ENCODE assay signal across 8 mouse cellular contexts in genomic region chr3:116966225-116966624, GRCm38 (mm10). TPM values are rescaled to one million over a fixed set of nuclear protein-coding genes. Genes with fewer than 3 reads are reported as not detected.
DNase-seq lines count a peak whose midpoint lies in the region; ATAC-seq lines count a peak whose summit lies in the region.

No protein-coding gene starts in this region.

- H3K27me3 ChIP-seq in embryonic facial prominence, embryonic 11.5 days (ENCODE audit: control insufficient read depth, insufficient read depth, low read length), result no peaks in the 10 kb centered on the region

- no peak overlapping the region for H3K4me2 ChIP-seq in embryonic facial prominence, embryonic 11.5 days (ENCODE audit: low read depth, low read length)

- no peaks in the 10 kb centered on the region for H3K36me3 ChIP-seq in embryonic facial prominence, embryonic 11.5 days (replicated peaks; ENCODE audit: control insufficient read depth, insufficient read depth, low read depth, low read length)

- no peak overlapping the region for H3K27ac ChIP-seq in embryonic facial prominence, embryonic 11.5 days (replicated peaks; ENCODE audit: low read depth, low read length)

- 24% methylated on average over 4 of the region's 4 CpGs for WGBS in embryonic facial prominence, embryonic 11.5 days

- intact Hi-C loops in heart, postnatal 14 days (cut with DNase I), result loop anchor here (5.0 kb wide), 5 partner anchors 44 to 151 kb away; no protein-coding TSS in a partner anchor

- H3K9me3 ChIP-seq in embryonic facial prominence, embryonic 11.5 days (replicated peaks; ENCODE audit: control insufficient read depth, low read length), result no peaks in the 10 kb centered on the region

- H3K4me3 ChIP-seq in embryonic facial prominence, embryonic 11.5 days (ENCODE audit: low read depth, low read length), result no peak overlapping the region

- no peaks in the 10 kb centered on the region for H3K4me1 ChIP-seq in embryonic facial prominence, embryonic 11.5 days (ENCODE audit: control insufficient read depth, insufficient read depth, low read length)

- 0 out of 2 replicates have a peak, but pooled peaks have one; percentile 51 for ATAC-seq in embryonic facial prominence, embryonic 11.5 days (replicated peaks; ENCODE audit: insufficient number of reproducible peaks, low FRiP score, low TSS enrichment, low read depth)

- peak; percentile 10 for DNase-seq in thymus, postnatal 0 days (ENCODE audit: low spot score)
- no peak for DNase-seq in thymus, postnatal 14 days
- DNase-seq in embryonic facial prominence, embryonic 11.5 days (ENCODE audit: low spot score), result peak; percentile 67
- DNase-seq in heart, postnatal 14 days, result peak; percentile 57 to 62
- DNase-seq in kidney, postnatal 36 days, result peak; percentile 52 to 66
- DNase-seq in lung, postnatal 25 days (ENCODE audit: low spot score), result peak; percentile 86
- peak; percentile 5 for DNase-seq in yolk sac, embryonic 10.5 days (ENCODE audit: low spot score)
- no peak for DNase-seq in MN1 (ENCODE audit: low spot score)

- no peak overlapping the region for H3K9ac ChIP-seq in embryonic facial prominence, embryonic 11.5 days (replicated peaks; ENCODE audit: low read length)

RNA-seq across cellular contexts. Expression of gene 4930455H04Rik, which starts 1.8 kb away (rescaled TPM):
- polyA plus RNA-seq in thymus, postnatal 0 days (2015; fragmentation: Nextera tagmentation; extraction: Ambion mirVana), result not detected in 2 replicates
- polyA plus RNA-seq in embryonic facial prominence, embryonic 11.5 days (2014; fragmentation: Nextera tagmentation; extraction: Ambion mirVana), result not detected in 2 replicates
- total RNA-seq in heart, postnatal 14 days (2021), result not detected

RNA-seq across cellular contexts. Expression of gene Palmd, which starts 2.6 kb away (rescaled TPM):
- polyA plus RNA-seq in thymus, postnatal 0 days (2015; fragmentation: Nextera tagmentation; extraction: Ambion mirVana), result 2.4 and 2.5 TPM in 2 replicates
- polyA plus RNA-seq in embryonic facial prominence, embryonic 11.5 days (2014; fragmentation: Nextera tagmentation; extraction: Ambion mirVana), result 3.9 TPM in 2 replicates
- 10 to 100 TPM; 64.2 to 75.2 TPM for total RNA-seq in heart, postnatal 14 days (2021)

Comparison
In these comparisons a context has a peak if more than half of its experiments do, and no peak if none do; other contexts are left out.
1. DNase-seq: peak in thymus, postnatal 0 days (single experiment), embryonic facial prominence, embryonic 11.5 days (single experiment), heart, postnatal 14 days (2 of 2), kidney, postnatal 36 days (2 of 2), lung, postnatal 25 days (single experiment) and yolk sac, embryonic 10.5 days (single experiment); none in thymus, postnatal 14 days (single experiment) and MN1 (single experiment).